Mouse (Mus musculus): Measurements from ENCODE around the gene Uts2b.

DNA sequence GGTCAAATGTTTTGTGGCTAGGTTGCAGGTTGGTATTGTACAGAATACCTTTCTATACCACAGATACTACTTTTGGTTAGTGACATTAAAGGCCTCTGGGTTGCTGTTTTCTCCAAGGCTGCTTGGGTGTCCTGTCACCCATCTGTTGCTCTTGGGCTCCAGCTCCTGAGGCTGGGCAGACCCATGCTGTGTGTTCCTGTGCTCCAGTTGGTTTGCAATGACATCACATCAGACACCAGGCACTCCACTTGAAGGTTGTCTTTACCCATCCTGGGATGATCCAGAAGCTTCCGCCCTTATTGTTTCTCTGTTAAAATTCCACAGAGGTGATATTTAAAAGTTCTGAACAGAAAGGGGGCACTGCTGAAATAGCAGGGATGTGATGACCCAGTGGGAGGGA is 26.9 kb upstream of the Uts2b start:
- TF ChIP-seq CTCF (conservative IDR thresholded peaks at IDR 0.05; ENCODE audit: insufficient read depth, insufficient read length, low read depth, low read length) (no peak), POLR2A (IDR thresholded peaks at IDR 0.05; ENCODE audit: low read depth, low read length) (no peak)
